Mouse (Mus musculus) limb, embryonic 15.5 days (tissue): ENCODE results near the gene Ncs1. TPM values are rescaled to one million over a fixed set of nuclear protein-coding genes. Genes with fewer than 3 reads are reported as not detected.

Experiments
- ATAC-seq: fragments of 200-750 bp; cut with Nextera tagmentation; 2 replicates; pipeline ENCODE4 v1.8.0; 2017; ENCODE audit warnings: low read depth, moderate TSS enrichment; ENCODE audit not compliant: insufficient number of reproducible peaks, low FRiP score, low TSS enrichment
- H3K27ac ChIP-seq: fragments of 300-500 bp; sonication (generic); 2 replicates; pipeline ENCODE4 v1.5.1; 2015; ENCODE audit warnings: moderate library complexity, mild to moderate bottlenecking, inconsistent platforms
- H3K27me3 ChIP-seq: fragments of 300-500 bp; sonication (generic); 2 replicates; pipeline ENCODE4 v1.6.1; 2015; ENCODE audit warnings: inconsistent platforms
- H3K36me3 ChIP-seq: fragments of 300-500 bp; sonication (generic); 2 replicates; pipeline ENCODE4 v1.6.1; 2015; ENCODE audit warnings: inconsistent platforms
- H3K4me1 ChIP-seq: fragments of 300-500 bp; sonication (generic); 2 replicates; pipeline ENCODE4 v1.6.1; 2015; ENCODE audit warnings: inconsistent platforms
- H3K4me2 ChIP-seq: fragments of 300-500 bp; sonication (generic); 2 replicates; pipeline ENCODE4 v1.6.1; 2015; ENCODE audit warnings: mild to moderate bottlenecking, inconsistent platforms
- H3K4me3 ChIP-seq: fragments of 300-500 bp; sonication (generic); 2 replicates; pipeline ENCODE4 v1.5.1; 2015; ENCODE audit warnings: mild to moderate bottlenecking, inconsistent platforms
- H3K9ac ChIP-seq: fragments of 300-500 bp; sonication (generic); 2 replicates; pipeline ENCODE4 v1.6.1; 2015; ENCODE audit warnings: inconsistent platforms
- H3K9me3 ChIP-seq: fragments of 300-500 bp; sonication (generic); 2 replicates; pipeline ENCODE4 v1.6.1; 2016; ENCODE audit warnings: inconsistent platforms
- WGBS: fragments of 180-500 bp; shearing (Covaris S2); methylation state at CpG from one replicate; pipeline ENCODE4 v1.1.7; 2015; 5-methylcytosine and 5-hydroxymethylcytosine counted together
- polyA plus RNA-seq: library from polyadenylated mRNA; unstranded; fragments of >200 nt; fragmentation: Nextera tagmentation; extraction: Ambion mirVana; gene quantifications from 2 replicates; pipeline ENCODE4 v1.2.1, GENCODE M21; 2015

The Ncs1 gene
- polyA plus RNA-seq, 1 experiment from 2014 or later = 33.9 TPM

- Histone ChIP-seq H3K9me3 (no peaks in the 10 kb centered on the region), H3K4me2 (peak overlapping the region; percentile 97), H3K9ac (peak overlapping the region; percentile 87), H3K36me3 (0 out of 2 replicates have a peak, but pooled peaks cover 3% of the 10 kb centered on the region), H3K27ac (peak overlapping the region; percentile 80), H3K4me1 (peaks cover 45% of the 10 kb centered on the region), H3K4me3 (peak overlapping the region; percentile 92), H3K27me3 (0 out of 2 replicates have a peak, but pooled peaks cover 4% of the 10 kb centered on the region)
- ATAC-seq = no peak
- under 1% methylated on average over 41 of the region's 41 CpGs for WGBS
Observed at GRCm38 (mm10) chr2:31246251-31246971, 788 bp downstream of the Ncs1 start.

DNA sequence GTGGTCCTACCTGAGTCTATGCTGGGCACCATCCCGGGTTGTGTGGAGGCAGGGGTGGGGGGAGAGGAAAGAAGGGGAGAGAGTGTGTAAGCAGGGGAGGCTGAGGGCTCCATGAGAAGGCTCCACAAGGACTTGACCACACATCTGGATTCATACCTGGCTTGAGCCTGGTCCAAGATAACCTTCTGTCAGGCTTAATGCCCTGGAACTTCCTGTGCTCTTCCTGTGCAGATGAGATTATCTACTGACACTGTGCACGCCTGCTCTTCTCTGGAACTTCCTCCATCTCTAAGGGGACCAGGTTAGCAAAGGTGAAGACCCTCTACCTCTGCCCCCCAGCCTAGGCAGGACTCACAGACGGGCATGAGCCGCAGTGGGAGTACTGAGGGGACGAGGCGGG, 3.2 kb downstream of the Ncs1 start:
- no peak overlapping the region for H3K27ac ChIP-seq
- 0 out of 2 replicates have a peak, but pooled peaks cover 3% of the 10 kb centered on the region for H3K36me3 ChIP-seq
- H3K9me3 ChIP-seq = no peaks in the 10 kb centered on the region
- no peak overlapping the region for H3K9ac ChIP-seq
- 91% methylated on average over 6 of the region's 6 CpGs for WGBS
- no peaks in the 10 kb centered on the region for H3K27me3 ChIP-seq
- no peak overlapping the region for H3K4me2 ChIP-seq
- peaks cover 42% of the 10 kb centered on the region for H3K4me1 ChIP-seq
- no peak for ATAC-seq
- H3K4me3 ChIP-seq = no peak overlapping the region

GRCm38 (mm10) chr2:31252167-31252566, 6.5 kb downstream of the Ncs1 start:
- Histone ChIP-seq H3K4me1 (peaks cover 45% of the 10 kb centered on the region), H3K36me3 (0 out of 2 replicates have a peak, but pooled peaks cover 3% of the 10 kb centered on the region), H3K4me3 (no peak overlapping the region), H3K9me3 (no peaks in the 10 kb centered on the region), H3K9ac (no peak overlapping the region), H3K27me3 (no peaks in the 10 kb centered on the region), H3K27ac (no peak overlapping the region), H3K4me2 (no peak overlapping the region)
- no peak for ATAC-seq
- 88% methylated on average over 4 of the region's 4 CpGs for WGBS

DNA sequence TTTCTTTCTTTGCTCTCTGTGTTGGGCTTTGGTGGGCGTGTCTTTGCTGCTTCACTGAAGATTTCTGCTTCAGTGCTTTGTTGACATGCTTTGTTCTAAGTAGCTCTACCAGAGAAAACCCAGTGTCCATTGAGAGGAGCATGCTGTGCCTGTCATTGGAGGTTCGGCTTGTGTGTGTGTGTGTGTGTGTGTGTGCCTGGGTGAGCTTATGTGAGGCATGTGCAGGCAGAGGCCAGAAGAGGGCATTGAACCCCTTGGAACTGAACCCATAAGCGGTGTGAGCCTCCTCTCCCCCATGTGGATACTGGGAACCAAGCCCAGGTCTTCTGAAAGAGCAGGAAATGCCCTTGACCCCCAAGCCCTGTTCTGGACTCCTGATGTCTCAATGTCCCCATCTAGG, 7.8 kb downstream of the Ncs1 start:
- H3K4me1 ChIP-seq = peaks cover 52% of the 10 kb centered on the region
- H3K27me3 ChIP-seq = no peaks in the 10 kb centered on the region
- no peak overlapping the region for H3K27ac ChIP-seq

GRCm38 (mm10) chr2:31254806-31255205, 9.2 kb downstream of the Ncs1 start:
- H3K36me3 ChIP-seq = 0 out of 2 replicates have a peak, but pooled peaks cover 3% of the 10 kb centered on the region
- no peak overlapping the region for H3K9ac ChIP-seq
- peaks cover 60% of the 10 kb centered on the region for H3K4me1 ChIP-seq
- H3K27me3 ChIP-seq = no peaks in the 10 kb centered on the region
- ATAC-seq = no peak
- no peak overlapping the region for H3K4me3 ChIP-seq
- no peak overlapping the region for H3K27ac ChIP-seq
- WGBS = 76% methylated on average over 3 of the region's 3 CpGs
- H3K9me3 ChIP-seq = no peaks in the 10 kb centered on the region
- H3K4me2 ChIP-seq = no peak overlapping the region

More for the DNA sequence above, 7.8 kb downstream of the Ncs1 start:
- 0 out of 2 replicates have a peak, but pooled peaks cover 3% of the 10 kb centered on the region for H3K36me3 ChIP-seq
- H3K4me3 ChIP-seq = no peak overlapping the region
- H3K4me2 ChIP-seq = no peak overlapping the region
- WGBS = 86% methylated on average over 3 of the region's 3 CpGs
- H3K9me3 ChIP-seq = no peaks in the 10 kb centered on the region
- H3K9ac ChIP-seq = no peak overlapping the region
- ATAC-seq = no peak

GRCm38 (mm10) chr2:31255952-31256938, 10.6 kb downstream of the Ncs1 start:
- Histone ChIP-seq H3K9me3 (no peaks in the 10 kb centered on the region), H3K9ac (0 out of 2 replicates have a peak overlapping the region, but pooled peaks have one; percentile 14), H3K4me3 (no peak overlapping the region; the same call in 1 of the 2 replicates), H3K27me3 (no peaks in the 10 kb centered on the region), H3K27ac (peak overlapping the region; percentile 76), H3K4me1 (peaks cover 62% of the 10 kb centered on the region), H3K36me3 (no peaks in the 10 kb centered on the region), H3K4me2 (peak overlapping the region; percentile 36)
- ATAC-seq = no peak
- WGBS = 13% methylated on average over 21 of the region's 21 CpGs

DNA sequence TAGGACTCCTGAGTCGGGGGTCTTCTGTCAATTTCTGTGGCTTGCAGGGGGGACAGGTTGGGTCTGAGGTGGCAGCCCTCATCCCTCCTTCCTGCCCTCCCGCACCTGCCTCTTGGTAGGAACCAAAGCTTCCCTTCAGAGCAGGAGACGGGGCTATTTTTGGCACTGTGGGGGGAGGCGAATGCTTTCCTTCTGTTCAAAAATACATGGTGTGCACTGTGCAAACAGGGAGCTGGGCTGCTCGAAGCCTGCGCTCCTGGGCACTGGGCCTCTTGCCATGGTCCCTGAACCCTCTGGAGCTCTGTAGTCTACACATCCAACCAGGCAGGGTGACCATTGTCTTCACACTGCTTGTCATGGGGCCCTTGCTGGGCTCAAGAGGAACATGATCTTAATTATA, 11.5 kb downstream of the Ncs1 start:
- Histone ChIP-seq H3K27me3 (no peaks in the 10 kb centered on the region), H3K4me3 (no peak overlapping the region), H3K4me1 (peaks cover 62% of the 10 kb centered on the region), H3K36me3 (no peaks in the 10 kb centered on the region), H3K4me2 (peak overlapping the region; percentile 36), H3K9ac (no peak overlapping the region), H3K9me3 (no peaks in the 10 kb centered on the region), H3K27ac (peak overlapping the region; percentile 76)
- ATAC-seq = no peak
- 57% methylated on average over 6 of the region's 6 CpGs for WGBS

- ATAC-seq = peak; percentile 70
- peak overlapping the region; percentile 77 for H3K27ac ChIP-seq
Observed at GRCm38 (mm10) chr2:31258609-31259366, 13.2 kb downstream of the Ncs1 start.

GRCm38 (mm10) chr2:31259367-31259920, 13.8 kb downstream of the Ncs1 start:
- WGBS = 35% methylated on average over 9 of the region's 9 CpGs
- H3K9ac ChIP-seq = peak overlapping the region; percentile 12; the same call in 1 of the 2 replicates
- H3K27me3 ChIP-seq = no peaks in the 10 kb centered on the region
- H3K9me3 ChIP-seq = no peaks in the 10 kb centered on the region
- peak overlapping the region; percentile 77 for H3K27ac ChIP-seq
- ATAC-seq = no peak
- peaks cover 78% of the 10 kb centered on the region for H3K4me1 ChIP-seq
- peak overlapping the region; percentile 49 for H3K4me3 ChIP-seq
- no peaks in the 10 kb centered on the region for H3K36me3 ChIP-seq
- peak overlapping the region; percentile 86 for H3K4me2 ChIP-seq

More at GRCm38 (mm10) chr2:31258609-31259366, 13.2 kb downstream of the Ncs1 start:
- no peaks in the 10 kb centered on the region for H3K9me3 ChIP-seq
- WGBS = 15% methylated on average over 22 of the region's 22 CpGs
- H3K4me3 ChIP-seq = peak overlapping the region; percentile 49
- H3K9ac ChIP-seq = peak overlapping the region; percentile 12; the same call in 1 of the 2 replicates
- H3K4me1 ChIP-seq = peaks cover 78% of the 10 kb centered on the region
- H3K27me3 ChIP-seq = no peaks in the 10 kb centered on the region
- H3K4me2 ChIP-seq = peak overlapping the region; percentile 86
- H3K36me3 ChIP-seq = no peaks in the 10 kb centered on the region

DNA sequence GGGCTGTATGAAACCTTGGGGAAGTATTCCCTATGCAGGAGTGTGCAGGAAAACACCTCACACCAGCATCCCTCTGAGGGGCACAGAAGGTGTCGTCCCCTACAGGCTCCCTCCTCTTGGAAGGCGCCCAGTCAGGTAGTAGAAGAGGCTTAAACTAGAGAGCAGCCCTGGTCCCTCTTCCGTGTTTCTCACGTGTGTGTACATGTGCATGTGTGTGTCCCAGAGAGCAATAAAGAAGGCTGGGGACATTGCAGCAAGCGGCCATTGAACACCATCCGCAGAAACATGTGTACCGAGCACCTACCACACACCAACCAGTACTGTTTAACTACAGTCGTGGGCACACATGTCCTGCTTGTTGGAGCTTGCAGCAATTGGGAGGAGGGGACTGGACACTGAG, 14.9 kb downstream of the Ncs1 start:
- ATAC-seq = no peak
- H3K4me1 ChIP-seq = peaks cover 78% of the 10 kb centered on the region
- no peaks in the 10 kb centered on the region for H3K9me3 ChIP-seq
- H3K9ac ChIP-seq = no peak overlapping the region
- H3K27ac ChIP-seq = no peak overlapping the region
- no peak overlapping the region for H3K4me3 ChIP-seq
- H3K27me3 ChIP-seq = no peaks in the 10 kb centered on the region
- no peak overlapping the region for H3K4me2 ChIP-seq
- 73% methylated on average over 8 of the region's 8 CpGs for WGBS
- H3K36me3 ChIP-seq = no peaks in the 10 kb centered on the region

GRCm38 (mm10) chr2:31263039-31263461, 17.4 kb downstream of the Ncs1 start:
- H3K4me1 ChIP-seq = peaks cover 60% of the 10 kb centered on the region
- ATAC-seq = no peak
- no peaks in the 10 kb centered on the region for H3K9me3 ChIP-seq
- no peaks in the 10 kb centered on the region for H3K36me3 ChIP-seq
- WGBS = 65% methylated on average over 8 of the region's 8 CpGs
- no peak overlapping the region for H3K9ac ChIP-seq
- H3K4me2 ChIP-seq = no peak overlapping the region
- no peak overlapping the region for H3K4me3 ChIP-seq
- no peaks in the 10 kb centered on the region for H3K27me3 ChIP-seq
- peak overlapping the region; percentile 79 for H3K27ac ChIP-seq
